Mouse (Mus musculus): ENCODE data around the gene 1700008O03Rik. TPM values are rescaled to one million over a fixed set of nuclear protein-coding genes. Genes with fewer than 3 reads are reported as not detected.

Gene 1700008O03Rik
- polyA plus RNA-seq (2015; fragmentation: Nextera tagmentation; extraction: Ambion mirVana) = 1.1 TPM in 2 replicates

DNA sequence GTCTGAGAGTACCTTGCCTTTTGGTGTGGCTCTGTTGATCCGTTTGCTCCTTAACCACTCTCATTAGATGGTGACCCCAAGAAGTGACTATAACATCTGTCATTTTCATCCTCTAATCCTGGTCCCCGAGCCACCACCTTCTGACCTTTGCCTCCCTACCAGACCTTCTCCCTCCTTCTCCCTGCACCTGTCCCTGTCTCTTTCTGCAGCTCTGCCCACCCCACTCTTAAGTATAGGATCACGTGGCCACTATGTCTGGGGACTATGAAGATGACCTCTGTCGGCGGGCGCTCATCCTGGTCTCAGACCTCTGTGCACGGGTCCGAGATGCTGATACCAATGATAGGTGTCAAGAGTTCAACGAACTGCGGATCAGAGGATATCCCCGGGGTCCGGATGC, at the start of gene 1700008O03Rik:
Gene 1700008O03Rik, minus strand, starts transcription at position 101 of the 400 bp plus-strand sequence.
- Histone ChIP-seq H3K27me3 (peaks cover 53% of the 10 kb centered on the region), H3K9me3 (replicated peaks) (no peaks in the 10 kb centered on the region), H3K4me2 (peak within 1 kb of the TSS; percentile 93), H3K4me3 (replicated peaks) (peak within 1 kb of the TSS; percentile 55), H3K36me3 (no peaks in the 10 kb centered on the region), H3K4me1 (peaks cover 9% of the 10 kb centered on the region; the same call in 1 of the 2 replicates), H3K27ac (no peak within 1 kb of the TSS), H3K9ac (peak within 1 kb of the TSS; percentile 25; the same call in 1 of the 2 replicates)
- 76% methylated on average over 12 of the region's 12 CpGs for WGBS
- no peak for ATAC-seq (replicated peaks; ENCODE audit: low FRiP score)

GRCm38 (mm10) chr7:44434089-44434488, 48.5 kb upstream of the 1700008O03Rik start:
- ATAC-seq (replicated peaks; ENCODE audit: low FRiP score) = no peak
- no peaks in the 10 kb centered on the region for H3K36me3 ChIP-seq
- H3K9me3 ChIP-seq (replicated peaks) = no peaks in the 10 kb centered on the region
- H3K27ac ChIP-seq = no peak overlapping the region
- H3K27me3 ChIP-seq = peaks cover 84% of the 10 kb centered on the region
- H3K4me2 ChIP-seq = no peak overlapping the region
- peaks cover 11% of the 10 kb centered on the region for H3K4me1 ChIP-seq
- H3K9ac ChIP-seq = no peak overlapping the region
- no peak overlapping the region for H3K4me3 ChIP-seq (replicated peaks)
- 45% methylated on average over 9 of the region's 9 CpGs for WGBS

DNA sequence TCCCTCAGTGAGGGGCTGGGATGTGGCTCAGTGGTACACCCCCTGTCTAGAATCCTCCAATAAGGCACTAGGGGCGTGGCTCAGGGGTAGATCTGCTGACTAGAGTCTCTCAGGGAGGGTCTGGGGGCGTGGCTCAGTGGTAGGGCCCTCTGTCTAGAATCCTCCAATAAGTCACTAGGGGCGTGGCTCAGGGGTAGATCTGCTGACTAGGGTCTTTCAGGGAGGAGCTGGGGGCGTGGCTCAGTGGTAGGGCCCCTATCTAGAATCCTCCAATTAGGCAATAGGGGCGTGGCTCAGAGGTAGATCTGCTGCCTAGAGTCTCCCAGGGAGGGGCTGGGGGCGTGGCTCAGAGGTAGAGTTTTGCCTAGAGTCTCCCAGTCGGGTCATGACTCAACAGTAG, 47.8 kb upstream of the 1700008O03Rik start:
- Histone ChIP-seq H3K27ac (no peak overlapping the region), H3K27me3 (peaks cover 86% of the 10 kb centered on the region), H3K36me3 (no peaks in the 10 kb centered on the region), H3K4me3 (replicated peaks) (no peak overlapping the region), H3K4me1 (peaks cover 14% of the 10 kb centered on the region), H3K9ac (no peak overlapping the region), H3K9me3 (replicated peaks) (no peaks in the 10 kb centered on the region), H3K4me2 (no peak overlapping the region)
- WGBS = 7% methylated on average over 7 of the region's 7 CpGs
- ATAC-seq (replicated peaks; ENCODE audit: low FRiP score) = peak; percentile 57

DNA sequence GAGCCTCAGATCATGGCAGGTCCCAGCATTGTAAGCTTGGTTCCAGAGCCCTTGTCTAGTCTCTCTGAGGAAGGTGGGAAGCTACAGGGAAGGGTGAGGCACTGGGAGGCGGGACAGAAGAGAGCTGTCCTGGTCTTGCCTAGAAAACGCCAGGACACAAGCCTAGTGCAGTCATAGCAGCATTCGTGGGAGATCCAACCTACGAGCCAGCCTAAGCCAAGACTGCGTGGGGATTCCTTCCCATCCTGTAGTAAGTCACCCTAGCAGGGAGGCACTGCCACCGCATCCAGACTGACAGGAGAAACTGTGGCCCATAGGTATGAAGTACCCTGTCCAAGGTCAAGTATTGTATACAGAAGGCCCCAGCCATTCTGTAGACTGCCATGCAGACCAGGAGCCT, 46.9 kb upstream of the 1700008O03Rik start:
- no peak overlapping the region for H3K4me3 ChIP-seq (replicated peaks)
- H3K4me2 ChIP-seq = no peak overlapping the region
- peaks cover 21% of the 10 kb centered on the region for H3K4me1 ChIP-seq
- no peak for ATAC-seq (replicated peaks; ENCODE audit: low FRiP score)
- H3K27ac ChIP-seq = no peak overlapping the region
- H3K36me3 ChIP-seq = no peaks in the 10 kb centered on the region
- no peaks in the 10 kb centered on the region for H3K9me3 ChIP-seq (replicated peaks)
- 73% methylated on average over 6 of the region's 6 CpGs for WGBS
- peaks cover 86% of the 10 kb centered on the region for H3K27me3 ChIP-seq
- H3K9ac ChIP-seq = no peak overlapping the region

GRCm38 (mm10) chr7:44429534-44430488, 44.2 kb upstream of the 1700008O03Rik start:
- Histone ChIP-seq H3K9me3 (replicated peaks) (no peaks in the 10 kb centered on the region), H3K27me3 (peaks cover 83% of the 10 kb centered on the region), H3K9ac (peak overlapping the region; percentile 37; the same call in 1 of the 2 replicates), H3K4me2 (peak overlapping the region; percentile 79), H3K36me3 (no peaks in the 10 kb centered on the region), H3K27ac (no peak overlapping the region), H3K4me3 (replicated peaks) (peak overlapping the region; percentile 50), H3K4me1 (peaks cover 21% of the 10 kb centered on the region)
- WGBS = 3% methylated on average over 30 of the region's 32 CpGs
- no peak for ATAC-seq (replicated peaks; ENCODE audit: low FRiP score)

DNA sequence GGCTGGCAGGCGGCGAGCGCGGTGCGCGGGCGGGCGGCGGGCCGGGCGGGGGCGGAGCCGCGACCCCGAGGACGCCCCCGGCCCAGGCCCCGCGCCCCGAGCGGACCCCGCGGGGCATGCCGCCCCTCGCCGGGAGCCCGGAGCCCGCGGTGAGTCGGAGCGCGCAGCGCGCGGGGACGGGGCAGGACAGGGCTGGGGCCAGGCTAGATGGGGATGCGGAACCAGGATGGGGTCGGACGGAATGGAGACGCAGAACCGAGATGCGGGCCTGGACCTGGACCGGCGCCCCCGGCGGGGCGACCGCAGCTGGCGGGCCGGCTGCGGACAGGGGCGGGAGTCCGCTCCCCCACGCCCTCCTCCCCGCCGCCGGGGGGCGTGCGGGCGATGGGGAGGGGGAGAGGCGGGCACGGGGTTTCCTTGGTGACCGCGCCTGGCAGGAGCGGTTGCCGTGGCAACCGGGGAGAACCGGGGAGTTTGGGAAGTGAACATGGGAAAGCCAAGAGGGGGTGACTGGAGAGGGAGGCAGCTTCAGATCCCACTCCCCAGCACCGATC, 43.4 kb upstream of the 1700008O03Rik start, which contains the start of gene Lrrc4b:
Gene Lrrc4b, plus strand, starts transcription at position 51 of the 554 bp plus-strand sequence.
- H3K27ac ChIP-seq = no peak within 1 kb of the TSS
- WGBS = 1% methylated on average over 44 of the region's 69 CpGs
- peak within 1 kb of the TSS; percentile 50 for H3K4me3 ChIP-seq (replicated peaks)
- ATAC-seq (replicated peaks; ENCODE audit: low FRiP score) = 0 out of 2 replicates have a peak, but pooled peaks have one; percentile 26
- no peaks in the 10 kb centered on the region for H3K9me3 ChIP-seq (replicated peaks)
- peak within 1 kb of the TSS; percentile 37; the same call in 1 of the 2 replicates for H3K9ac ChIP-seq
- H3K27me3 ChIP-seq = peaks cover 76% of the 10 kb centered on the region
- peaks cover 21% of the 10 kb centered on the region for H3K4me1 ChIP-seq
- H3K36me3 ChIP-seq = no peaks in the 10 kb centered on the region
- peak within 1 kb of the TSS; percentile 79 for H3K4me2 ChIP-seq

DNA sequence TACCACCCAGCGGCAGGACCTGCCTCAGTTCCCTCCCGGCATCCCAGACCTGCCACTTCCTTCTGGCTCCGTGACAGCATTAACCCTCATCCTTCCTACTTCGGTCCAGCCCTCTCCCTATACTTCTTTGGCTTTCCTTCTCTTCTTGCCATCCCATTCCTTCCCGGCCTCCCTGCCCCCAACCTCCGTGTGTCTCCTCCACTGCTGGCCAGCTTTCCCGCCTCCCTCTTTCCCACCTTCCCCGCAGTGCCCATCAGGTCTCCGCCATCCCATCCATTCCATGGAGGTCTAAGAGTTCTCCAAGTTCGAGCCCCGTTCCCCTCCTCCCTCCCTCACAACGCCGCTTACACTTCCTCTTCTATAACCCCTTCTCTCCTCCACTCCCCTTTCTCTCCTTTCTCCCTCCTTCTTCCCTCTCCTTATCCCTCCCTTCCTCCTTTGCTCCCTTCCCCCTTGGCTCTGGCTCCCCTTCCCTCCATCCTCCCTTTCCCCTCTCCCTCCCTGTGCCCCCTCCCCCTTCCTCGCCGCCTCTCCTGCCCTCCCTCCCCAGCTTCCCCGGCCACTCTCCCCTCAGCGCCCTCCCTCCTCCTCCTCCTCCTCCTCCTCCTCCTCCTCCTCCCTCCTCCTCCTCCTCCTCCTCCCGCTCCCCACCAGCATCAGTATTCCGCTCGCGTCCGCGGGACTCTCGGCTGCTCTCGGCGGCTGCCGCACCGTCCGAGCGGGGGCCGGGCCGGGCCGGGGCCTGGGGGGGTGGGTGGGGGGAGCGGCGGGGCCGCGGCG, 42.7 kb upstream of the 1700008O03Rik start:
- no peaks in the 10 kb centered on the region for H3K9me3 ChIP-seq (replicated peaks)
- H3K4me1 ChIP-seq = peaks cover 21% of the 10 kb centered on the region
- ATAC-seq (replicated peaks; ENCODE audit: low FRiP score) = no peak
- H3K27ac ChIP-seq = no peak overlapping the region
- H3K27me3 ChIP-seq = peaks cover 69% of the 10 kb centered on the region
- WGBS = 2% methylated on average over 17 of the region's 38 CpGs
- H3K4me2 ChIP-seq = peak overlapping the region; percentile 79
- peak overlapping the region; percentile 37; the same call in 1 of the 2 replicates for H3K9ac ChIP-seq
- H3K4me3 ChIP-seq (replicated peaks) = peak overlapping the region; percentile 50
- H3K36me3 ChIP-seq = no peaks in the 10 kb centered on the region

DNA sequence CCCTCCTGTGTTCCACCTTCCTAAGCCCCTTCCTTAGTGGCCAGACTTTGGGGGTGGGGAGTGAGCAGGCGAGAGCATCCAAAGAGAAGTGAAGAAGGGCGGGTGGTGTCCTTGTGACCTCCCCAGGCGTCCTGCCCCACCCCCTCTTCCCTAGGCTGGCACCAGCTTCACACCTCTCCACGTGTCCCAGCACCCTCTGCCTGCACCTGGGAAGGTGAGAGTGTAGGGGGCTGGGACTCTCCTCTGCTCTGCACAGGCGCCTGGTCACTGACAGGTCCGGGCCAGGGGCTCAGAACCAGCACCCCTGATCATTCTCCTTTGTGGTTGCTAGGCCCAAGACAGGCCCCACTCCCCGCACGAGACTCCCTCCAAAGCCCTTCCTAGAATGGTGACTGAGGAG, 42.0 kb upstream of the 1700008O03Rik start:
- Histone ChIP-seq H3K9ac (no peak overlapping the region), H3K9me3 (replicated peaks) (no peaks in the 10 kb centered on the region), H3K36me3 (no peaks in the 10 kb centered on the region), H3K4me2 (peak overlapping the region; percentile 79), H3K27ac (no peak overlapping the region), H3K27me3 (peaks cover 66% of the 10 kb centered on the region), H3K4me3 (replicated peaks) (peak overlapping the region; percentile 50), H3K4me1 (peaks cover 21% of the 10 kb centered on the region)
- no peak for ATAC-seq (replicated peaks; ENCODE audit: low FRiP score)
- WGBS = 10% methylated on average over 8 of the region's 8 CpGs

GRCm38 (mm10) chr7:44413307-44413706, 27.7 kb upstream of the 1700008O03Rik start:
- Histone ChIP-seq H3K4me2 (no peak overlapping the region), H3K36me3 (no peaks in the 10 kb centered on the region), H3K27ac (no peak overlapping the region), H3K9ac (no peak overlapping the region), H3K4me1 (no peaks in the 10 kb centered on the region), H3K27me3 (no peaks in the 10 kb centered on the region), H3K4me3 (replicated peaks) (no peak overlapping the region), H3K9me3 (replicated peaks) (no peaks in the 10 kb centered on the region)
- ATAC-seq (replicated peaks; ENCODE audit: low FRiP score) = no peak
- WGBS = 79% methylated on average over 6 of the region's 6 CpGs

GRCm38 (mm10) chr7:44411144-44411543, 25.5 kb upstream of the 1700008O03Rik start:
- ATAC-seq (replicated peaks; ENCODE audit: low FRiP score) = no peak
- no peaks in the 10 kb centered on the region for H3K36me3 ChIP-seq
- H3K27me3 ChIP-seq = peaks cover 6% of the 10 kb centered on the region
- no peak overlapping the region for H3K9ac ChIP-seq
- H3K4me2 ChIP-seq = no peak overlapping the region
- H3K9me3 ChIP-seq (replicated peaks) = no peaks in the 10 kb centered on the region
- H3K4me3 ChIP-seq (replicated peaks) = no peak overlapping the region
- WGBS = 85% methylated on average over 4 of the region's 4 CpGs
- no peaks in the 10 kb centered on the region for H3K4me1 ChIP-seq
- H3K27ac ChIP-seq = no peak overlapping the region

GRCm38 (mm10) chr7:44406015-44406355, 20.4 kb upstream of the 1700008O03Rik start:
- Histone ChIP-seq H3K4me1 (peaks cover 3% of the 10 kb centered on the region; the same call in 1 of the 2 replicates), H3K27me3 (peaks cover 20% of the 10 kb centered on the region), H3K36me3 (no peaks in the 10 kb centered on the region), H3K9me3 (replicated peaks) (no peaks in the 10 kb centered on the region), H3K4me2 (peak overlapping the region; percentile 64), H3K27ac (no peak overlapping the region), H3K9ac (no peak overlapping the region), H3K4me3 (replicated peaks) (no peak overlapping the region)
- 1% methylated on average over 5 of the region's 5 CpGs for WGBS
- no peak; the same call in 1 of the 2 replicates for ATAC-seq (replicated peaks; ENCODE audit: low FRiP score)
